Mouse (Mus musculus) granulocyte monocyte progenitor cell, adult 5-6 weeks (primary cell): ENCODE data around the gene Parn. TPM values are rescaled to one million over a fixed set of nuclear protein-coding genes. Genes with fewer than 3 reads are reported as not detected.

Experiments used
- ATAC-seq: replicated peaks from 2 replicates; pipeline ENCODE4 v1.8.0; 2016; ENCODE audit warnings: mild to moderate bottlenecking, moderate TSS enrichment, inconsistent platforms; ENCODE audit not compliant: poor library complexity, severe bottlenecking
- total RNA-seq, 2 experiments: library from RNA; stranded (forward) in 1 of 2; stranded (reverse) in 1 of 2; fragments of 200-712, 200-1000 nt in 1 of 2; fragments of >200 nt in 1 of 2; fragmentation: Nextera tagmentation in 1 of 2; gene quantifications; 2 replicates each; pipeline ENCODE4 v1.2.3; 2014 to 2017

Parn gene
- total RNA-seq, 2 experiments from 2014 or later = 32.3 to 55.0 TPM

- ATAC-seq = no peak
Measured at GRCm38 (mm10) chr16:13565291-13565690, 102.7 kb downstream of the Parn start.

GRCm38 (mm10) chr16:13557784-13558183 lies 110.2 kb downstream of the Parn start:
- ATAC-seq = no peak

DNA sequence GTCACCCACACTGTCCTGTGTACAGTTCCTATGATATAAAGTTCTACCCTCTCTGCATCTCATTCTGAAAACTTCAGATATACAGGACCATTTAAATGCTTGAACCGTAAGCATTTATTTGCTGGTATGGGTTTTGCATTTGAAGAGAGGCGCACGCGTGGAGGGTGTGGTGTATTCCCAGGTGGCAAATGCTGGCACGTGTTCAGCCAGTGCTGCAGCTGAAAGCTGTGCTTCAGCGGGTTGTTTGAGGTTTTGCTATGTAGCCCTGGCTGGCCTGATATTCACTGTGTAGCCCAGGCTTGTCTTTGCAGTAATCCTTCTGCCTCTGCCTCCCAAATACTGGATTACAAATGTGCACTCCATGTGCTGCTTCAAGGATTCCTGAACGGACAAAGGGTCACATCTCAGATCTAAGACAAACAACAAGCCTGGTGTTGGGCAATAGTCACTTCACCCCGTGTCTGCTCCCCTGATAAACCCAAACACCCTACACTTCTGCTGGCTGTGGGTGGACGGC lies 111.0 kb downstream of the Parn start:
- no peak for ATAC-seq

DNA sequence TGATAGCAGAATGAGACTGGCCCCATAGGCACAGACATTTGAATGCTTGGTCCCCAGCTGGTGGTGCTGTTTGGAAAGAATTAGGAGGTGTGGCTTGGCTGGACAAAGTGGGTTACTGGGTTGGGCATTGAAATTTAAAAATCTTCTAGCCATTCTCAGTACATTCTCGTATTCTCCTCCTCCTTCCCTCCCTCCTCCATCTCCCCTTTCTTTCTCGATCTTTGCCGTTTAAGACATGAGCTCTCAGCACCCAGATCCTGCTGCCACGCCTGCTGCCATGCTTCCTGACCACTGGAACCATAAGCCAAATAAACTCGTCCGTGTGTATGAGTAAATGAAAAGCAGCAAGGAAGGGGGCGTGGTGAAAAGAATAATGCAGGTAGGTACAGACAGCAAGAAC lies 111.5 kb downstream of the Parn start:
- no peak for ATAC-seq

DNA sequence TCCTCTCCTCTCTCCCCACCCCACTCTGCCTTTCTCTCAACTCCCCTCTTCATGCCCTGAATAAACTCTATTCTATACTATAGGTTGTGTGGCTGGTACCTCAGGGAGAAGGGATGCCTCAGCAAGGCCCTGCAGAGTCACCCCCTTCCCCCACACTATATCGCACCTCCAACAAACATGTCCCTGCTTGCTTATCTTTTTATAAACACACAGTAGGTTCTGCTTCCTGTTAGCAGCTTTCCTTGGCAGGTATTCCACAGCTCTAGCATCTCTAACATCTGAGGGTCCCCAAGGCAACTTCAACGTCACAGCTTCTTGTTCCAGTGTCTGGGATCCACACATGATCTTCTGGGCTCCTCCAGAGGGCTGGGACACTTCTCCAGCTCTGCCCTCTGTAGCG lies 117.3 kb downstream of the Parn start:
- no peak for ATAC-seq

DNA sequence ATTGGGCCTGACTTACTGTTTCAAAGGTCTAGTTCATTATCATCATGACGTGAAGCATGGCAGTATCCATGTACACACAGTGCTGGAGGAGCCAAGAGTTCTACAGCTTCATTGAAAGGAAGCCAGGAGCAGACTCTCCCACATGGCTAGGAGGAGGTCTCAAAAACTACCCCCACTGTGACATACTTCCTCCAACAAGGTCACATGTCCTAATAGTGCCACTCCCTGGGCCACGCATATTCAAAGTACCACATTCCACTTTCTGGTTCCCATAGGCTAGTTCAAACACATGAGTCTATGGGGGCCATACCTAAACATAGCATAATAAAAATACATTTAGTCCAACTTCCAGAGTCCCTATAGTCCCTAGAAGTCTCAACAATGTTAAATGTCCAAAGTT lies 118.0 kb downstream of the Parn start:
- no peak for ATAC-seq

GRCm38 (mm10) chr16:13541816-13542215 lies 126.2 kb downstream of the Parn start:
- ATAC-seq = no peak

DNA sequence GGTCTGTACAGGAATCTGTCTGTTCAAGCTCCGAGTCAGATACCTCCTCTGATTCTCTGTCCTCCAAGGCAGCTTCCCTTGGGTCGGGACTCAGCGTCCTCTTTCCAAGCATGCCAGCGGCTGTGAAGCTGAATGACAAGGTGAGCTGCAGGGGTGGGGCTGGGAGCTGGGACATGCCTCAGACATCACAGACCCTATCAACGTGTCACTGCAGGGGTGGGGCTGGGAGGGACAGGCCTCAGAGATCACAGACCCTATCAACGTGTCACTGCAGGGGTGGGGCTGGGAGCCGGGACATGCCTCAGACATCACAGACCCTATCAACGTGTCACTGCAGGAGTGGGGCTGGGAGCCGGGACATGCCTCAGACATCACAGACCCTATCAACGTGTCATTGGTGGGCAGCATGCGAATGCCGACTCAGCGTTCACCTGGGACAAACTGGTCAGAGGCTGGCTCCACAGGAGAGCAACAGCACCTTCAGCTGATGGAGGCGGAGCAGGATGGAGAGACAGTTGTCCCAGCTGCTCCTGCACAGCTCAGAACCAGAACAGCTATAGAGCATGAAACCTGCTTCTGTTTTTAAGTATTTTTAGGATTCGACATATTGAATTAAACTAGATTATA lies 126.7 kb downstream of the Parn start:
- no peak for ATAC-seq

GRCm38 (mm10) chr16:13538933-13539648 lies 128.9 kb downstream of the Parn start:
- no peak for ATAC-seq

DNA sequence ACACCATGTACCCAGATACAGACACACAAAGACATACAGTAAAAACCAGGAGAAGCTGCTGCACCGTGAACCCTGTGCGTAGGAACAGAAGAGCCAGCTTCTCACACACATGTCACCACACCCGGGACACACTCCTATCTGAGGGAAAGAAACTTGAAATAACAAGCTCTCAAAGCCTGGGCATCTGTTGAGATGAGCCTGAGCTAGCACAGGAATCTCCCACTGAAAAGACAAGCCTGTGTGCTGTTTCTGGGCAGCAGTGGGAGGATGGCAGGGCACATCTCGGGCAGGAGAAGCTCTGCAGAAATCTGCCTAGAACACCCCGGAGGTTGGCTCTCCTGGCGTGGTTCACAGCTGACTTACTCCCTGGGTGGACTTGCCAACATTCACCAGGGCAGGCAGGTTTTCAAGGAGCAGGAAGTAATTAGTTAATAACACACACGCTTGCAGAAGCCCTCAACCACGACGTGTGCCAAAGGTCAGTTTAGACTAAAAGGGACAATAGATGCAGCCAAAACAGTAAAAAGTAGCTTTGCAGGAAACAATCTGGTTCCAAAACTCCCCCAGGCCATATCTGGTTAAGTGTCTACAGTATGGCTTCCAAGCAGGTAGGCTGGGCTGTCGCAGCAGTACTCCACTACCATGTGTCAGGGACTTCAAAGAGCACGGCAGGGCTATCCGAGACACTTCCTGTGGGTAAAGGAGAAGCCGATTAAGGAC lies 129.6 kb downstream of the Parn start:
- ATAC-seq = no peak

DNA sequence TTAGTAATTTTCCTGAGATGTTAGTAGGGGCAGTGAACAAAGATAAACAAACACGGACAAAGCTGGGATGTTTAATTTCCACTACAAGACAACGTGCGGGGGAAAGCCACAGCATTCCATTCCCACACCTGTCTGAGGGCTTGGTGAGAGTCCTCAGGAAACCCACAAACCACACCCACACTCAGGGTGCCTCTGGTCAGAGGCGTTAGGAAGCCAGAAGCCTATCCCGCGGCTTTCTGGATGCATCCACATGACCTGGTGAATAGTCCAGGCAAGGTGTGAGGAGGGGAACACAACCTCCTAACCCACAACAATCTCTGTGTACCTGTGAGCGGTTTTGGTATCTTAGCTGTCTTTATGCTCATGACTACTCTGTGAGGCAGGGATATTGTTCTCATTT lies 131.6 kb downstream of the Parn start:
- ATAC-seq = no peak

DNA sequence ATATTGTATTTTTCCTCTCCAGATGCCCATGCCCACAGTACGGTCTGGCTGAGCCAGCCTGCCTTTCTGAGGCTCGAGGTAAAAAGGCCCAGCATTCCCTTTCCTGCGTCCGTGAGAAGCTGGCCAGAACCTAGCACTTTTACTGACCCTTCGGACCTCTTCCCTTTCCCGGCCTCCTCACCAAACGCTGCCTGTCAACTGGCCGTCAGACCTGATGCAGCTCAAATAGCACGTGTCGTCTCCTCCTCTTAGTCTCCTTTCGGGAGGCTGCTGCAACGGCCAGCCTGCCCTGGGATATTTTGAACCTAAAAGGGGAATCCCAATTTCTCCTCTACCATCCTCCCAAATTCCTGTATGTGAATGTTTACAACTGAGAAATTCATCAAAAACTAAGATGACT lies 132.1 kb downstream of the Parn start:
- no peak for ATAC-seq

DNA sequence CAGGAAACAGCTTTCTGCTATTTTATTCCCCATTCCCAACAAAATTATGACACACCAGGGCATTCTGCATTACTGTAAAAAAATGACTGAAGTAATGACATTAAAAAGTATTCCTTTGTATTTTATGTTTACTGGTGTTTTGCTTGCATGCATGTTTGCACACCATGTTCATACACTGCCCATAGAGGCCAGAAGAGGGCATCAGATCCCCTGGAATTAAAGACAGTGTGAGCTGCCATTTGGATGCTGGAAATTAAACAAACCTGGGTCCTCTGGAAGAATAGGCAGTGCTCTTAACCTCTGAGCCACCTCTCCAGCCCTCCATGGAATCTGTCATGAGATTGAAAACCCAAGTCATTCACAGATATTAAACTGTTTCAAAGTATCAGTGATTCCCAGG lies 135.1 kb downstream of the Parn start:
- ATAC-seq = no peak

DNA sequence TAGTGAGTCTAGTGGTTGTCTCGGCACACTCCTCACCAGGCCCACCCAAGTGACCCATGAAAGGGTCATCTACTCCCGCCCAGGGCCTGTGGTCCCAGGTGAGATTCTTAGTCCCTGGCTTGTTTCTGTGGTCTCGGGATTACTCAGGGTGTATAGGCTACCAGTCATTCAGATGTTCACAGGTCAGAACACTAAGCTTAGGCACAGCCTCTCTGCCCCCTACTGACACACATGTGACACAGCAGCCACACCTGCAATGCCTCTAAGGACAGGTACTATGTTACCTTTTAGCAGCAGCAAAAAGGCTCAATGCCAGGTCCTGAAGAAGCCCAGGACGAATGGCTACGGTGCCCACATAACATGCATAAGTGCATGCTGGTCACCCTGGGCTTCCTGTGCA lies 136.7 kb downstream of the Parn start:
- ATAC-seq = no peak

DNA sequence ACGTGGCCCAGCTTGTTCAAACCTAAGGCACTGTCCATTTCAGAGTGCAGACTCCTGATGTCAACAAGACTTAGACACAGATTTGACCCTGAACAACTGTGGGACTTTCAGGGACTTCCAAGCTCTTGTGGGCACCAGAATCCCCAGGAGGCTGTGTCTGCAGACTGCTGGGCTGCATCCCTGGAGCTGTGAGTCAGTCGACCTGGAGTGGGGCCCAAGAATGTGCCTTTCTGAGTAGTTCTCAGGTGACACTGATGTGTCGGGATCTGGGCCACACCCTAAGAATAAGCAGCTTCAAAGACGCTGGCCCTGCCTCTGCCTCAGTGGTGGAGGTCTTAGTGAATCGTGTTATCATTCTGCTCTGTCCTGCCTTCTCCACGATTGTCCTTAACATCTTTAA lies 146.6 kb downstream of the Parn start:
- no peak for ATAC-seq

DNA sequence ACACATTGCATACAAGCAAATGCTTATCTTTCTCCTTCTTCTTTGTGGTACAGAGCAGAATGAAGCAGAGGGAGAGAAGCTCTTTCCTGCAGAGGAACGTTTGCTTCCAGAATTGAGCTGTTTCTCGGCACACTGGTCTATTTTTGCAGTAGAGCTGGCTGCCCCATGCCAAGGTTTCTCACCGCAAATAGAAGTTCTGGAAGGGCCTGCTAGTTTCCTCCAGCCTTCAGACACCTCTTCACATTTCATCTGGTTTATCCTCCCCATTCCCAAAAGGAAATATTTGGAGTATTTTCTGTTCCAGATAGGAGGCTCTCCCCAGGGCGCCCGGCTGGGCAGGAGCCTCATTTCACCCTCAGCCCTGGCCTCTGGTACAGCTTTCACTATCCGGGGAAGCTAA lies 147.7 kb downstream of the Parn start:
- no peak for ATAC-seq

DNA sequence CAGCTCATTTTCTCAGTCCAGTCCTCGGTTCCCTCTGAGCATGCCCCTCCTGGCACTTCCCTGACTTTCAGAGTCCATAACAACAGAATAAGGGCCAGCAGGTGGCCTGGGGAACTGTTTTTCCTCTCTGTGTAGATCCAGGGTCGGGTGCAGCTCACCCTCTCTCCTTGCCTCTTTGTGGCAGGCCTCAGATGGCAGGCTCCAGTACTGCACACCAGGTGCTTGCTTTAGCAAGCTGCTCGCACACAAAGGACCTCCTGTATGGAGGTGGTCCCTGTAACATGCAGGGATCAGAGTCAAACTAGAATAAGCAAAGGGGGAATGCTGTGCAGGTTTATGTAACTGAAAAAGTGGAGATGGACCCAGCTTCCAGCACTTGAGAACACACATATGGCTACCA lies 151.8 kb downstream of the Parn start:
- ATAC-seq = no peak

GRCm38 (mm10) chr16:13515524-13515923 lies 152.4 kb downstream of the Parn start:
- no peak for ATAC-seq

DNA sequence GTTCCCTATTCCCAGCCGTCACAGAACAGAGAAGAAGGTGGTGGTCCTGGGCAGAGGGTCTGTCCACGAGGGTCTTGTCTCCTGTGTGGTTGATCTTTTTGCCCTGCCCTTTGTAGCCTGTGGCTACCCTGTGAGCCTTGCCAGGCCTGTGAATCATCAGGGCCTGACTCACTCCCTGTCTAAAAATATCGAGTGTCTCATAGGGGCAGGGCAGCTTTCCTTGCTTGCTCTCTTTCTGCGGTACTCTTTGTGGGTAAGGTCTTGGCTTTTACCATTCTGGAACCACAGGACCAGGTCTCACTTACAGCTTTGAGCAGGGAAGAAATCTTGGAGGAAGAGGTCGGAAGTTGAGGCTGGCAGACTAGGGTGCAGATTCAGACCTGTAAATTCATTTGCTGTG lies 162.9 kb downstream of the Parn start:
- ATAC-seq = no peak

DNA sequence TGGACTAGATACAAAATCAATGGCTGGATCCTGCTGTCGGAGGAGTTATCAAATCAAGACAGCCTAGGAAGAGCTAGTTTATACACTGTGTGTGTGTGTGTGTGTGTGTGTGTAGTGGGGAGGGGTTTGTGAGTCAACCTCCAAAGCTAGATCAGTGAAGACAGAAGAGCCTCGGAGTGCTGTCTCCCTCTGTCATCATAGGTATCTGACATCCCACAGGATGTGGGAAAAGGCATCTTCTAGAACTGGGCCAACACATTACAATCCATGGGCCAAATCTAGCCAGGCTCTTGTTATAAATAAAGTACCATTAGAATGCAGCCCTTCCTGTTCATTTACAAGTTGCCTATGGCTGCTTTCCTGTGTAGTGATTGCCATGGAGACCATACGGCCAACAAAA lies 163.5 kb downstream of the Parn start:
- ATAC-seq = no peak

DNA sequence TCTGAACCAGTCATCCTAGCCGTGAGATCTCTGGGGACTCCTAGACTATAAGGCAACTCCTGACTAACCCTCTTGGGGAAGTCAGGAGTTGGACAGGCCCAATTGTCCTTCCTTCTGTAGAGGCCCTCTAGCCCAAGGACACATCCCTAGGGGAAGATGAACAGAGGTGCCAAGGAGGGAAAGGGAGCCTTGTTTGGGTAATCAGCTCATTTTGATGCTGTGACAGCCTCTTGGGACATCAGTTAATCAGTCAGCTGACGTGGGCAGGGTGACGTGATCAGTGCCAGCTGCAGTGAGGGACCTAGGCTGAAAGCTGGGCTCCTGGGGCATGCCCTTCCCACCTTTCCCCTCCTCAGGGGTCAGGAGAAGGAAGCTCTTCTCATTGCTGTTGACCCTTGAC lies 169.0 kb downstream of the Parn start:
- ATAC-seq = no peak

GRCm38 (mm10) chr16:13493981-13494380 lies 174.0 kb downstream of the Parn start:
- ATAC-seq = no peak
